Mouse (Mus musculus) heart, adult 8-10 months (tissue): ENCODE data around the gene Mtmr14. TPM values are rescaled to one million over a fixed set of nuclear protein-coding genes. Genes with fewer than 3 reads are reported as not detected.
A peak's percentile ranks its signal among the peaks of the same experiment; 100 is the strongest.

Experiments used
- DNase-seq: peaks from one replicate; pipeline ENCODE4 v3.0.0; 2022; ENCODE audit warnings: low spot score
- total RNA-seq, 4 experiments: library from RNA; stranded (reverse); gene quantifications; 2 replicates each; pipeline ENCODE4 v1.2.4; 2022

The Mtmr14 gene
- total RNA-seq, 4 experiments from 2014 or later: 15.1 to 18.3 (median 16.5) TPM

GRCm38 (mm10) chr6:113281676-113282075 is 44.0 kb downstream of the Mtmr14 start:
- DNase-seq: no peak

GRCm38 (mm10) chr6:113282101-113282802 is 44.6 kb downstream of the Mtmr14 start, which contains the start of gene Cpne9:
TSS of gene Cpne9 (plus strand) at chr6:113282307.
- no peak for DNase-seq

GRCm38 (mm10) chr6:113282969-113283368 is 45.3 kb downstream of the Mtmr14 start:
- DNase-seq: no peak

GRCm38 (mm10) chr6:113283500-113283899 is 45.9 kb downstream of the Mtmr14 start:
- DNase-seq: no peak

- no peak for DNase-seq
Observed at GRCm38 (mm10) chr6:113284931-113285330, 47.3 kb downstream of the Mtmr14 start.

- DNase-seq: no peak
Observed at GRCm38 (mm10) chr6:113286316-113286715, 48.7 kb downstream of the Mtmr14 start.

- DNase-seq: no peak
Observed at GRCm38 (mm10) chr6:113287236-113287635, 49.6 kb downstream of the Mtmr14 start.

- no peak for DNase-seq
Observed at GRCm38 (mm10) chr6:113289346-113289745, 51.7 kb downstream of the Mtmr14 start.

GRCm38 (mm10) chr6:113290346-113290745 is 52.7 kb downstream of the Mtmr14 start:
- no peak for DNase-seq

GRCm38 (mm10) chr6:113292938-113293337 is 55.3 kb downstream of the Mtmr14 start:
- peak; percentile 31 for DNase-seq

- DNase-seq: no peak
Observed at GRCm38 (mm10) chr6:113296046-113296445, 58.4 kb downstream of the Mtmr14 start.

GRCm38 (mm10) chr6:113296639-113297038 is 59.0 kb downstream of the Mtmr14 start:
- DNase-seq: no peak

GRCm38 (mm10) chr6:113301350-113301749 is 63.7 kb downstream of the Mtmr14 start:
- no peak for DNase-seq

GRCm38 (mm10) chr6:113302258-113302657 is 64.6 kb downstream of the Mtmr14 start:
- DNase-seq: peak; percentile 36

GRCm38 (mm10) chr6:113306322-113306985 is 68.8 kb downstream of the Mtmr14 start:
- DNase-seq: peak; percentile 99

- DNase-seq: no peak
Observed at GRCm38 (mm10) chr6:113306986-113307349, 69.3 kb downstream of the Mtmr14 start, which contains the start of gene Brpf1. TSS of gene Brpf1 (plus strand) at chr6:113307137.

GRCm38 (mm10) chr6:113307481-113308121 is 70.0 kb downstream of the Mtmr14 start:
- DNase-seq: peak; percentile 40

GRCm38 (mm10) chr6:113308141-113308540 is 70.5 kb downstream of the Mtmr14 start:
- DNase-seq: no peak

GRCm38 (mm10) chr6:113315972-113316371 is 78.3 kb downstream of the Mtmr14 start:
- no peak for DNase-seq

- DNase-seq: peak; percentile 99
Observed at GRCm38 (mm10) chr6:113326533-113327315, 89.1 kb downstream of the Mtmr14 start, which contains the start of gene Ogg1. TSS of gene Ogg1 (plus strand) at chr6:113326972.

- DNase-seq: no peak
Observed at GRCm38 (mm10) chr6:113329396-113329795, 91.8 kb downstream of the Mtmr14 start.

GRCm38 (mm10) chr6:113330547-113330946 is 92.9 kb downstream of the Mtmr14 start:
- no peak for DNase-seq
